Mouse (Mus musculus) spleen, adult 2 months (tissue): ENCODE results near the gene Zfp831.

Source experiments
- CTCF ChIP-seq: fragments of 200-500 bp; IDR thresholded peaks from 2 replicates; pipeline ENCODE4 v1.5.1; 2011; ENCODE audit warnings: mild to moderate bottlenecking, inconsistent platforms; ENCODE audit not compliant: insufficient read depth, insufficient read length, insufficient replicate concordance; ENCODE audit errors: extremely low read depth
- POLR2A ChIP-seq: fragments of 200-500 bp; IDR thresholded peaks from 2 replicates; pipeline ENCODE4 v1.6.1; 2011; ENCODE audit warnings: low read depth, low read length, inconsistent platforms

- TF ChIP-seq CTCF (no peak), POLR2A (no peak)
Observed at GRCm38 (mm10) chr2:174599853-174600271, 43.5 kb upstream of the Zfp831 start.
